Mouse (Mus musculus) kidney, embryonic 16.5 days (tissue): Measurements from ENCODE around the gene Wscd2. TPM values are rescaled to one million over a fixed set of nuclear protein-coding genes. Genes with fewer than 3 reads are reported as not detected.
A peak's percentile ranks its signal among the peaks of the same experiment; 100 is the strongest.

ENCODE experiments used
- ATAC-seq: fragments of 200-750 bp; cut with Nextera tagmentation; 2 replicates; pipeline ENCODE4 v1.8.0; 2017; ENCODE audit warnings: moderate TSS enrichment; ENCODE audit not compliant: low FRiP score, low TSS enrichment
- H3K27ac ChIP-seq: fragments of 300-500 bp; sonication (generic); 2 replicates; pipeline ENCODE4 v1.5.1; 2014; ENCODE audit warnings: low read length
- H3K27me3 ChIP-seq: fragments of 300-500 bp; sonication (generic); 2 replicates; pipeline ENCODE4 v1.6.1; 2014; ENCODE audit warnings: low read length, control low read depth, mixed read lengths; ENCODE audit not compliant: insufficient read depth
- H3K36me3 ChIP-seq: fragments of 300-500 bp; sonication (generic); 2 replicates; pipeline ENCODE4 v1.6.1; 2014; ENCODE audit warnings: low read length, control low read depth, mixed read lengths; ENCODE audit not compliant: insufficient read depth
- H3K4me1 ChIP-seq: fragments of 300-500 bp; sonication (generic); 2 replicates; pipeline ENCODE4 v1.6.1; 2014; ENCODE audit warnings: low read length, control low read depth, mixed read lengths; ENCODE audit not compliant: insufficient read depth
- H3K4me2 ChIP-seq: fragments of 300-500 bp; sonication (generic); replicated peaks from 2 replicates; pipeline ENCODE4 v1.6.1; 2014; ENCODE audit warnings: low read depth, low read length
- H3K4me3 ChIP-seq: fragments of 300-500 bp; sonication (generic); 2 replicates; pipeline ENCODE4 v1.5.1; 2014; ENCODE audit warnings: mild to moderate bottlenecking, low read length
- H3K9ac ChIP-seq: fragments of 300-500 bp; sonication (generic); replicated peaks from 2 replicates; pipeline ENCODE4 v1.6.1; 2014; ENCODE audit warnings: low read length
- H3K9me3 ChIP-seq: fragments of 300-500 bp; sonication (generic); 2 replicates; pipeline ENCODE4 v1.6.1; 2016; ENCODE audit warnings: low read length, control low read depth
- WGBS: fragments of 180-500 bp; shearing (Covaris S2); extraction: QIAGEN DNeasy Blood & Tissue Kit; methylation state at CpG from one replicate; pipeline ENCODE4 v1.1.7; 2014; 5-methylcytosine and 5-hydroxymethylcytosine counted together
- polyA plus RNA-seq: library from polyadenylated mRNA; unstranded; fragments of >200 nt; fragmentation: Nextera tagmentation; extraction: Ambion mirVana; gene quantifications from 2 replicates; pipeline ENCODE4 v1.2.1, GENCODE M21; 2015

Gene Wscd2
- polyA plus RNA-seq, 1 experiment from 2014 or later = 3.0 TPM

DNA sequence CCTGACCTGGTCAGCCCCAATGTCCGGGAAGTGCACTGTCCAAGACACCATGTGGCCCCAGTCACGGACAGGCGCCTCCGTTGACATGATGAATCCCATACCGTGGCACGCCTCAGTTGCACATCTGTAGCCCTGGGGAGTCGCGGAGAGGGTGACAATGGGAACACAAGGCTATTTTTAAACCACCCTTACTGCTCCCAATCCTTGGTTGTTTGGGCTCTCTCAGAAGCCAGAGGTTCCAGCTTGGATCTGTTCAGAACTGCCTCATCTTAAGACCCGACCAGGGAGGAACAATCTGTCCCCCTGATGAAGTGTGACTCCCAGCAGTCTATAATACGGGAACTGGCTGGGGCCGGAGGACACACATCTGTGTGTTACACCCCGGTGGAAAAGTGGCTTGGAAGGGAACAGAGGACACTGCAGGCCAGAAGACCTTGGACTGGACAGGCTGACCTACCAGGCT is 121.7 kb downstream of the Wscd2 start:
- H3K9ac ChIP-seq = no peak overlapping the region
- no peaks in the 10 kb centered on the region for H3K9me3 ChIP-seq
- WGBS = 56% methylated on average over 12 of the region's 12 CpGs
- 0 out of 2 replicates have a peak, but pooled peaks have one; percentile 50 for ATAC-seq
- H3K27ac ChIP-seq = no peak overlapping the region
- peaks cover 16% of the 10 kb centered on the region for H3K4me1 ChIP-seq
- no peak overlapping the region for H3K4me2 ChIP-seq
- no peak overlapping the region for H3K4me3 ChIP-seq
- H3K27me3 ChIP-seq = no peaks in the 10 kb centered on the region
- 0 out of 2 replicates have a peak, but pooled peaks cover 3% of the 10 kb centered on the region for H3K36me3 ChIP-seq

DNA sequence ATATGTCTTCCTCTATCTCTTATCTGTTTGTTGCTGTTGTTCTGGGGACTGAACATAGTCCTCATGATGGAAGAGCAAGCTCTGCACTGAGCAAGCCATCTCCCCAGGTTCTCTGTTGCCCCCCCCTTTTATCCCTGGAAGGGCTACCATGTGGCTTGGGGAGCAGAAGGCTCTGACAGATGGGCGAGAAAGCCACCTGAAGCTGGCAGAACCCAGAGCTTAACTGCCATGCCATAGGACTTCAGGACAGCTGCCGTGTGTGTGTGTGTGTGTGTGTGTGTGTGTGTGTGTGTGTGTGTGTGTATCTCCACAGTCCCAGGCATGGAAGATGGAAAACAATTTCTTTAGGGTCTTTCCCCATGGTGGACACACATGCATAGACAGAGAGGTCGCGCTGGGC is 128.6 kb downstream of the Wscd2 start:
- no peak overlapping the region for H3K27ac ChIP-seq
- no peak for ATAC-seq
- H3K36me3 ChIP-seq = 0 out of 2 replicates have a peak, but pooled peaks cover under 1% of the 10 kb centered on the region
- 0 out of 2 replicates have a peak, but pooled peaks cover 3% of the 10 kb centered on the region for H3K4me1 ChIP-seq
- H3K9me3 ChIP-seq = no peaks in the 10 kb centered on the region
- no peak overlapping the region for H3K4me3 ChIP-seq
- H3K9ac ChIP-seq = no peak overlapping the region
- WGBS = 95% methylated on average over 4 of the region's 4 CpGs
- H3K4me2 ChIP-seq = no peak overlapping the region
- H3K27me3 ChIP-seq = no peaks in the 10 kb centered on the region

GRCm38 (mm10) chr5:113619151-113619550 is 129.0 kb downstream of the Wscd2 start:
- ATAC-seq = no peak
- H3K9me3 ChIP-seq = no peaks in the 10 kb centered on the region
- 85% methylated on average over 1 of the region's 1 CpGs for WGBS

GRCm38 (mm10) chr5:113620130-113620716 is 130.1 kb downstream of the Wscd2 start:
- 61% methylated on average over 16 of the region's 16 CpGs for WGBS
- peak; percentile 26; the same call in 1 of the 2 replicates for ATAC-seq
- Histone ChIP-seq H3K4me1 (0 out of 2 replicates have a peak, but pooled peaks cover 3% of the 10 kb centered on the region), H3K9ac (no peak overlapping the region), H3K4me2 (no peak overlapping the region), H3K4me3 (no peak overlapping the region), H3K36me3 (no peaks in the 10 kb centered on the region), H3K27ac (no peak overlapping the region), H3K9me3 (no peaks in the 10 kb centered on the region), H3K27me3 (no peaks in the 10 kb centered on the region)

More at GRCm38 (mm10) chr5:113619151-113619550, 129.0 kb downstream of the Wscd2 start:
- no peak overlapping the region for H3K4me2 ChIP-seq
- H3K27me3 ChIP-seq = no peaks in the 10 kb centered on the region
- H3K9ac ChIP-seq = no peak overlapping the region
- no peak overlapping the region for H3K27ac ChIP-seq
- no peaks in the 10 kb centered on the region for H3K36me3 ChIP-seq
- 0 out of 2 replicates have a peak, but pooled peaks cover 3% of the 10 kb centered on the region for H3K4me1 ChIP-seq
- no peak overlapping the region for H3K4me3 ChIP-seq

DNA sequence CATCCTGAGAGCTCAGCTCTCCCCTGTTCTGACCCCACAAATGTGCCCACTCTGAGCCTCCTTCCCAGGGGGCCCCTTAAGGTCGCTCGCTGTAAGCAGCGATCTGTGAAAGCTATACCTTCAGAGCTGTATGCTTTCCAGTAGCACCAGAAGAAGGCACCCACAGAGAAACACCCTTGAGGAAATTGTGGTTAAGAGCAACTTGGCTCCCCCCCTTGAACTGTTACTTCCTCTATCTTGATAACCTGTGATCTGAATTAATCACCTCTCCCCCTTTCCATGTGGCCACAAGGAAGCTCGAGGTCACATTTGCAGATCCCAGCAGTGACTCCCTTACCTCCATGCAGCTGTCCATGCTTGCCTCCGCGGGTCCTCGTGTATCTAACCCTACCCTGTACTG is 130.9 kb downstream of the Wscd2 start:
- no peaks in the 10 kb centered on the region for H3K27me3 ChIP-seq
- H3K4me3 ChIP-seq = no peak overlapping the region
- no peaks in the 10 kb centered on the region for H3K36me3 ChIP-seq
- H3K27ac ChIP-seq = no peak overlapping the region
- no peak overlapping the region for H3K9ac ChIP-seq
- no peak for ATAC-seq
- H3K4me1 ChIP-seq = 0 out of 2 replicates have a peak, but pooled peaks cover 3% of the 10 kb centered on the region
- H3K4me2 ChIP-seq = no peak overlapping the region
- no peaks in the 10 kb centered on the region for H3K9me3 ChIP-seq
- WGBS = 57% methylated on average over 7 of the region's 7 CpGs

GRCm38 (mm10) chr5:113623052-113623451 is 132.9 kb downstream of the Wscd2 start:
- H3K4me3 ChIP-seq = no peak overlapping the region
- no peak overlapping the region for H3K9ac ChIP-seq
- no peak overlapping the region for H3K4me2 ChIP-seq
- WGBS = 28% methylated on average over 2 of the region's 2 CpGs
- no peaks in the 10 kb centered on the region for H3K9me3 ChIP-seq
- no peak for ATAC-seq
- no peaks in the 10 kb centered on the region for H3K27me3 ChIP-seq
- H3K27ac ChIP-seq = no peak overlapping the region
- peaks cover 12% of the 10 kb centered on the region for H3K4me1 ChIP-seq
- no peaks in the 10 kb centered on the region for H3K36me3 ChIP-seq

DNA sequence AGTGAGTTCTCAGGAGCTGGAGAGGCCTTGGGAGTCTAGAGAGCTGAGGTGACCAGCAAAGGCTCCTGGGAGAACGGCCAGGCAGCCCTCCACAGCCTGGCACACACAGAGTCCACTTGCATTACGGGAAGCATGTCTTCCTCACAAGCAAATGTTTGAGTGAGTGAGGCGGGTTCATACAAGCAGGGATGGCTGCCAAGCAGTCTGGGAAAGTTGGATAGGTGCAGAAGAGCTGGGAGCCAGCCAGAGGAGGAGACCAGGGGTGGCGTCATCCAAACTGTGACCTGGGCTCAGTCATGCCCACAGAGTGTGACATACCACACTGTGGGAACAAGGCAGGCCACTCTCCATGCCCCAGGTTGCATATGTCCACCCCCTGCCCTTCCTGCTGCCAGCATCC is 134.9 kb downstream of the Wscd2 start:
- WGBS = 78% methylated on average over 4 of the region's 4 CpGs
- H3K4me1 ChIP-seq = peaks cover 26% of the 10 kb centered on the region
- no peaks in the 10 kb centered on the region for H3K9me3 ChIP-seq
- no peak overlapping the region for H3K9ac ChIP-seq
- H3K36me3 ChIP-seq = no peaks in the 10 kb centered on the region
- H3K4me2 ChIP-seq = no peak overlapping the region
- no peak for ATAC-seq
- no peak overlapping the region for H3K27ac ChIP-seq
- H3K4me3 ChIP-seq = no peak overlapping the region
- no peaks in the 10 kb centered on the region for H3K27me3 ChIP-seq

DNA sequence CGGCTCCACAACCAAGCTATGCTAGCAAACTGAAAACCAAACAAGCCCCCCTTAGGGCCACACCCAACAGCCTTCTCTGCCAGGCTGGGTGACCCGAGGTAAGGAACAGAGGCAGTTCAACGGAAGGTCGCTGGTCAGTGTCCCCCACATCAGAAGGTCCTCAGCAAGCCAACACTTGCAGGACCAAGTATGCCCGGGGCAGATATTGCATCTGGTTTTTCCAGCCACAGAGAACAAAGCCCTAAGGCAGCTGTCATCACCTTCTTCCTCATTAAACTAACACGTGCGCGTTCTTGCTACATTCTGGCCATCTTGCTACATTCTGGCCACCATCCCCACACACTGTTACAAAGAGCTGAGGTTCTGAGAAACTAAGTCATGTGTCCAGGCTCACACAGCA is 136.2 kb downstream of the Wscd2 start:
- H3K27ac ChIP-seq = no peak overlapping the region
- H3K36me3 ChIP-seq = no peaks in the 10 kb centered on the region
- 69% methylated on average over 8 of the region's 8 CpGs for WGBS
- H3K9me3 ChIP-seq = no peaks in the 10 kb centered on the region
- H3K9ac ChIP-seq = no peak overlapping the region
- no peak overlapping the region for H3K4me2 ChIP-seq
- peaks cover 34% of the 10 kb centered on the region for H3K4me1 ChIP-seq
- no peaks in the 10 kb centered on the region for H3K27me3 ChIP-seq
- no peak for ATAC-seq
- H3K4me3 ChIP-seq = no peak overlapping the region

DNA sequence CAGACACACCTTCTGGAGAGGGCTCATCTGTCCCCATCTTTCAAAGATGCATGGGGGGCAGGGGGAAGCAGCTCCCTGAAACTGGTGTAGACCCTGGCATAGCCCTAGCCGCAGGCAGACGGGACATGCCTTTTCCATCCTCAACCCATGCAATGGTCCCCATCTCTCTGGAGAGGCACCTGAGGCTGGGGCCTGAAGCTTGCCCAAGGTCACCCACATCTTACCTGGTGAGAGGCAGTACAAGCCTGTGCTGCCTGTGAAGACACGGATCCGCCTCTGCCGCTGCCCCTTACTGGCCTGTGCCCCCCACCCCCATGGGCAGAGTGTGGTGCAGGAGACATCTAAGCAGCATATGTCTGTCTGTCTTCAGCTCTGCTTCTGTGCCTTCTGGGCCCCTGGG is 136.9 kb downstream of the Wscd2 start:
- peaks cover 34% of the 10 kb centered on the region for H3K4me1 ChIP-seq
- H3K27ac ChIP-seq = no peak overlapping the region
- WGBS = 81% methylated on average over 5 of the region's 5 CpGs
- no peaks in the 10 kb centered on the region for H3K27me3 ChIP-seq
- no peak overlapping the region for H3K4me2 ChIP-seq
- no peak overlapping the region for H3K4me3 ChIP-seq
- H3K36me3 ChIP-seq = no peaks in the 10 kb centered on the region
- no peaks in the 10 kb centered on the region for H3K9me3 ChIP-seq
- no peak overlapping the region for H3K9ac ChIP-seq
- no peak for ATAC-seq

DNA sequence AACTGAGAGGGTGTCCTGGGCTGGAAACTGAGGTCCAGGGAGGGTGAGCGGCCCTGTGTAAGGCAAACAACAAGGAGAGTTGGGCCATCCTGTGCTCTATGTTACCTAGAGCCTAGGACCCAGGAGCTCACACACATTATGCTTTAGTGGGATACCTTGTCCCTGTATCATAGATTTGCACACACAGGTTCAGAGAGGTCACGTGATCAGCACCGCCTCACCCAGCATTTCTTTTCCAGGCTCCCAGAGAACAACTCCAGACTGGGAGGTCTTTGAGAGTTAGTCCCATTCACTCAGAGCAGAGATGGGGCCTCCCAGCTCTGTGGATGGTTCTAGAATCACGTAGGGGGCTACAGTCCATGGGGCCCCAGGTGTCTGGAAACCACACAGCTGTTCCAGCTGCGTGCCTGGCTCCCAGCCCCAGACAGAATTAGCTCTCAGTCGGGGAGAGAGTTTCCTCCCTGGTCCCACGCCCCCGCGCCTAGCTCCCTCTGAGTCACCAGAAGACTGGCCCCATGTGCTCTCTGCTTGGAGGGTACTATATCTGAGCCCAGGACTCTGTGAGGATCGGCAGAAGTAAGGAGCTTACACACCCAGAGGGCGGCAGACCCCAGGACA is 137.8 kb downstream of the Wscd2 start:
- Histone ChIP-seq H3K9me3 (no peaks in the 10 kb centered on the region), H3K36me3 (no peaks in the 10 kb centered on the region), H3K4me3 (no peak overlapping the region), H3K4me1 (peaks cover 39% of the 10 kb centered on the region), H3K27ac (peak overlapping the region; percentile 15; the same call in 1 of the 2 replicates), H3K9ac (no peak overlapping the region), H3K4me2 (no peak overlapping the region), H3K27me3 (no peaks in the 10 kb centered on the region)
- WGBS = 30% methylated on average over 11 of the region's 11 CpGs
- peak; percentile 39; the same call in 1 of the 2 replicates for ATAC-seq
